Mouse (Mus musculus) thymus, adult 2 months (tissue): Measurements from ENCODE around the gene Myrip.

ENCODE experiments used
- CTCF ChIP-seq: fragments of 200-500 bp; IDR thresholded peaks from 2 replicates; pipeline ENCODE4 v1.5.1; 2012; ENCODE audit warnings: mild to moderate bottlenecking, control low read depth, low read length, moderate library complexity, borderline replicate concordance; ENCODE audit not compliant: control insufficient read depth, poor library complexity, insufficient read depth; ENCODE audit errors: extremely low read depth
- POLR2A ChIP-seq: fragments of 200-500 bp; IDR thresholded peaks from 2 replicates; pipeline ENCODE4 v1.6.1; 2012; ENCODE audit warnings: mild to moderate bottlenecking, low read length, control low read depth, moderate library complexity; ENCODE audit not compliant: control insufficient read depth, poor library complexity, insufficient read depth; ENCODE audit errors: extremely low read depth

DNA sequence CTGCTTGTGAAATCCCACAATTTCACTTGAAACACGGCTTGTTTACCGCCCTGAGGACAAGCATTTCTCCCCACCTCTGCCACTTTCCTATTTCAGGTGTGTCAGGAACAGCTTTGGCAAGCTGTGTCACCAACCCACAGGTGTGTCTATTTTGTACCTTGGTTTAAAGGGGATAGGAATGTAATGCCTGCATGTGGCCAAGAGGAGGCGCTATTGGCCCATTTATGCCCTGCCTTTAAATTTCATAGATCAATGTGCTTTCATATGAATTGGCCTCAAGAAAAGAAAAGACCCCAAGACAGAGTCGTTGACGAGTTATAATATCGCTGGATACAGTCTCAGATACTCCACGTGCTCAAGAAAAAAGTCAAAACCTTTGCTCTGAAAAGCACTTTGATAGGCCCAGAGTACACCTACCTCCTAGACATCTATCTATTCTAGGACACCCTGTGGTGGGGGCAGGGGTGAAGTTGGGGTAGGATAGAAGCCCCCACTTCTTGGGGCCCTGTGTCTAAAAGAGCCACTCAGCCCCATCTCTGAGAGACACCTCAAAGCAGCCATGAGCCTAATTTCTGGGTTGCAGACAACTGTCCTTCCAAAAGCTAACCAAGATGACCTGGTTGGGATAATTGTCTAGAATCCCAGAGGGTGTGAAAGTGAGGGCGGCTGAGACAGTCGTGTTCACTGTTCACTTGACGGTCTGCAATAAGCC, 200.0 kb downstream of the Myrip start:
- no peak for TF ChIP-seq CTCF
- TF ChIP-seq POLR2A: no peak
